Mouse (Mus musculus) adrenal gland (tissue): ENCODE measurements at regions not wholly inside any gene's neighbourhood (a gene's known extent, or its start where the extent isn't known, plus 50 kb on each side); places are given as distances from the start of the nearest gene placed in this dataset.

ENCODE experiments used
- intact Hi-C: fragments of 180-260 bp; cut with DNase I; formaldehyde crosslinking; loops from one replicate; pipeline ENCODE4 v1.15.1; 2025

- intact Hi-C loops: loop anchor here (10.0 kb wide), 1 partner anchor 110 kb away; no protein-coding TSS in a partner anchor
These were observed 63.9 kb downstream of the Ddx3x start for GRCm38 (mm10) chrX:13344701-13345100.

- intact Hi-C loops: loop anchor here (10.0 kb wide), 1 partner anchor 110 kb away; no protein-coding TSS in a partner anchor
These were observed 64.4 kb downstream of the Ddx3x start for GRCm38 (mm10) chrX:13345126-13345525.

GRCm38 (mm10) chrX:13346011-13346631 lies 65.4 kb downstream of the Ddx3x start:
- intact Hi-C loops: loop anchor here (10.0 kb wide), 1 partner anchor 111 kb away; no protein-coding TSS in a partner anchor

- intact Hi-C loops: loop anchor here (10.0 kb wide), 1 partner anchor 112 kb away; no protein-coding TSS in a partner anchor
These were observed 65.9 kb downstream of the Ddx3x start for GRCm38 (mm10) chrX:13346696-13347026.

GRCm38 (mm10) chrX:13347027-13347840 lies 66.5 kb downstream of the Ddx3x start:
- intact Hi-C loops: loop anchor here (10.0 kb wide), 1 partner anchor 112 kb away; no protein-coding TSS in a partner anchor

GRCm38 (mm10) chrX:13348415-13348814 lies 67.6 kb downstream of the Ddx3x start:
- intact Hi-C loops: loop anchor here (10.0 kb wide), 1 partner anchor 114 kb away; no protein-coding TSS in a partner anchor

GRCm38 (mm10) chrX:13350461-13350860 lies 69.7 kb downstream of the Ddx3x start:
- intact Hi-C loops: loop anchor here (10.0 kb wide), 1 partner anchor 66 kb away; the partner anchor contains the start of gene Ddx3x

GRCm38 (mm10) chrX:13357149-13357783 lies 76.5 kb downstream of the Ddx3x start:
- intact Hi-C loops: loop anchor here (10.0 kb wide), 1 partner anchor 72 kb away; the partner anchor contains the start of gene Ddx3x

- intact Hi-C loops: loop anchor here (10.0 kb wide), 1 partner anchor 73 kb away; the partner anchor contains the start of gene Ddx3x
These were observed 77.2 kb downstream of the Ddx3x start for GRCm38 (mm10) chrX:13357973-13358372.

GRCm38 (mm10) chrX:13360436-13360835 lies 79.7 kb downstream of the Ddx3x start:
- intact Hi-C loops: no loop called here

- intact Hi-C loops: no loop called here
These were observed 89.5 kb downstream of the Ddx3x start for GRCm38 (mm10) chrX:13370319-13370718.

GRCm38 (mm10) chrX:13372752-13373151 lies 92.0 kb downstream of the Ddx3x start:
- intact Hi-C loops: no loop called here

- intact Hi-C loops: no loop called here
These were observed 79.6 kb upstream of the Nyx start for GRCm38 (mm10) chrX:13386354-13386753.

- intact Hi-C loops: no loop called here
These were observed 67.4 kb upstream of the Nyx start for GRCm38 (mm10) chrX:13398466-13398865.

- intact Hi-C loops: no loop called here
These were observed 53.2 kb upstream of the Nyx start for GRCm38 (mm10) chrX:13412726-13413125.

- intact Hi-C loops: no loop called here
These were observed 52.8 kb upstream of the Nyx start for GRCm38 (mm10) chrX:13413135-13413534.
